Mouse (Mus musculus) T-helper 2 cell (primary cell): Measurements from ENCODE around the gene Atg3.

Source experiments
- in situ Hi-C: fragments of 300-600 bp; cut with MboI, MseI; formaldehyde crosslinking; loops from one replicate; pipeline ENCODE4 v1.15.1; 2025; ENCODE audit warnings: high pct_unique_total_duplicates

The Atg3 gene

GRCm38 (mm10) chr16:45204859-45205670 is 46.5 kb downstream of the Atg3 start:
- in situ Hi-C loops, result loop anchor here (25.0 kb wide), 1 partner anchor 432 kb away; no protein-coding TSS in a partner anchor

DNA sequence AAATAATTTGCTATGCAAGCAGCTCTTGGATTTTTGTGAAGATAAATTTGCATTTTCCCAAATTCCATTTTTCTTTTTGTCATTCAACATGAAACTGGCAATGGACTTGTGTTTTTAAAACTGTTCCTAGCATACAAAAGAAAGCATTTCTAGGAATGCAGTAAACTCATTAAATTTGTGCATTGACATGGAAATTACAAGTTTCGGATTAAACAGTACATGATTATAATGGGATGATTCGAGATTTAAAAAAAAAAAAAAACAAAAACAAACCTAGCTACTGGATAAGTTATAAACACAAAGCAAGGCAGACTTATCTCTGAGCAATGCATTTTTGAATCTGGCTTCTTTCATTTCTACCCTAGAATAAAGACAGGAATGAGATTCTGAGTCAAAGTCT is 63.4 kb downstream of the Atg3 start:
- in situ Hi-C loops, result loop anchor here (5.0 to 25.0 kb wide), 2 partner anchors 185 to 415 kb away; partner anchors contain the start of gene Cd200

GRCm38 (mm10) chr16:45222771-45223170 is 64.2 kb downstream of the Atg3 start:
- in situ Hi-C loops, result loop anchor here (5.0 to 25.0 kb wide), 2 partner anchors 185 to 415 kb away; partner anchors contain the start of gene Cd200

DNA sequence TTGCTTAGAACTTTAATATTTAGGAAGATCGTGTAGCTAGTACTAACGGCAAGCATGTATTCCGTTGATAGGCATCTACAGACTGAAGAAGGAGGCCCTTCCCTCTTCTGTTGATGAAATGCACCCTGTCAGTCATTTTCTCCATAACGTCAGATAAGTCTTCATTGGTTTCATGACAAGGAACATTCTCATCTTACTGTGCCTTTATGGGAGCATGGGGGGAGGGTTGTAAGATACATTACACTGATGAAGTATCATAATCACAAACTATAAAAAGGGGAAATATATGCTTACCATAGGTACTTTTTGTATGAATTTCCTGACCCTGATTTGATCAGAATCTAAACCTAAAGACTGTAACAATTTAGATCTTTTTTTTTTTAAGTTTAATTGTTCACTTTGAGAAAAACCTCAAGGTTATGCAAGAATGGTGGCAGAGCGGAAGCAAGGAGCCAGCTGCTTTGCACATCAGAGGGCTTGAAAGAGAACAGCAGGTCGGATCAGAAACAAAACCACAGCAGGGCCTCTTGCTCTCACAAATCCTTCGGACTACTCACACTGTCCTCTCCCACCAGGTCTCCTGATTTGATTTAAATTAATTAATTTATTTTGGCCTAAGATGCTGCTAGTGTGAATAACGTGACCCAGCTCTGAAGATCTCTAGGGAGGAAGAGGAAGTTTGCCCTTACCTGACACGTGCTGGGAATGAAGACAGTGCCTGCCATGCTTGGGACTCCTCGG is 65.2 kb downstream of the Atg3 start, which contains the start of gene Btla:
Gene Btla (plus strand): TSS at position 668 of the 741 bp plus-strand sequence.
- in situ Hi-C loops, result loop anchor here (5.0 to 25.0 kb wide), 2 partner anchors 183 to 413 kb away; partner anchors contain the start of gene Cd200

GRCm38 (mm10) chr16:45224431-45225008 is 65.9 kb downstream of the Atg3 start:
- in situ Hi-C loops, result loop anchor here (5.0 to 25.0 kb wide), 2 partner anchors 183 to 413 kb away; partner anchors contain the start of gene Cd200

DNA sequence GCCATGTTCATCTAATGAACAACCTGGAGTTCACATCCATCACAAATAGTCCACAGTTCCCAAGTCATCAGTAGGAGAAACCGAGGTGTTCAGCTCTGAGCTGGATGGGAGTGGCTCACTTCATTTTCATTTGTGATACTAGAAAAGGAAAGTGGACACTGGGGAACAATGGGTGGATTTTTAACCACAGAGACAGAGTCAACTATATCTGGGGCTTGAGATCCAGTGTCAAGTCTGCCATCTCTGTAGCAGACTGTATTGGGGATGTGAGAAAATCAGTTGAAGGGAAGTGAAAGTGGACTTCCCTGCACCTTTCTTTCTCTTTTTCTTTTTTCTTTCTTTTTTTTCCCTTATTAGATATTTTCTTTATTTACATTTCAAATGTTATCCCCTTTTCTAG is 68.4 kb downstream of the Atg3 start:
- in situ Hi-C loops, result no loop called here

DNA sequence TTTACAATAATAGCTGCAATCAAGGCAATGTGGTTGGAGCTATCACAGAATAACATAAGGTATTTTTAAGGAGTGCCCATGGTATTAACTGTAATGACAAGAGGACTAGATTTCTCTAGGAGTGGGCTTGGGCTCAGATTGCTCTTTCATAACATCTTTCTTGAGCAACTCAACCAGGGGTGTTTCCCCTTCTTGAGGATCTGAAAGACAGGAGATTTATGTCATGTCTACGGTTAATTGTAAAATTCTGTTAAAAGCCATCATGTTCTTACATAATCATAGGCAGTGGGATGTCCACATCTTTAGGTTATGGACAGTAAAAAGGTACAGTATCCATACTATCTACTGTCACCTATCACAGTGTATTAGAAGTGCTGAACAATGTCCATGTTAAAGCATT is 72.7 kb downstream of the Atg3 start:
- in situ Hi-C loops, result no loop called here

DNA sequence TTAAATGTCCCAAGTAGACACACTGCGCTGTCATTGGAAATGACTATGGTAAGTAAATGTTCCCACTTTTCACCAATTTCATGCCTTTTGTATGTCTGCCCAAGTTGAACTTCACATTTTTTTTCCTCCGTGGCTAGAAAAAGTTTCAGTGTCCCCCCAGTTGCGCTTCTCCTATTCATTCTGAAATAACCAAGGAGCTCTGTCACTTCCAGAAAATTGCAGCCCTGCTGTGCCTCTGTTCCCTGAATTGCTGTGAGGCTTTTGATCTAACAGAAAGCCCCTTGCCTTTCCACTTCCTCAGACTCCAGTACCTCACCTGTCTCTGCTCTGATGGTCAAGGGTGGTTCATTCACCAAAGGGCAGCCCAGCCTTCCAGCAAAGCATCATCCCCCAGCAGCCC is 74.4 kb downstream of the Atg3 start:
- in situ Hi-C loops, result no loop called here
